Mouse (Mus musculus) liver, adult (tissue): ENCODE data around the gene Sfxn1.

ENCODE experiments used
- GATA4 ChIP-seq: IDR thresholded peaks from 2 replicates; pipeline ENCODE4 v1.6.1; 2014; ENCODE audit warnings: mild to moderate bottlenecking, low read length; ENCODE audit not compliant: insufficient replicate concordance

The Sfxn1 gene

DNA sequence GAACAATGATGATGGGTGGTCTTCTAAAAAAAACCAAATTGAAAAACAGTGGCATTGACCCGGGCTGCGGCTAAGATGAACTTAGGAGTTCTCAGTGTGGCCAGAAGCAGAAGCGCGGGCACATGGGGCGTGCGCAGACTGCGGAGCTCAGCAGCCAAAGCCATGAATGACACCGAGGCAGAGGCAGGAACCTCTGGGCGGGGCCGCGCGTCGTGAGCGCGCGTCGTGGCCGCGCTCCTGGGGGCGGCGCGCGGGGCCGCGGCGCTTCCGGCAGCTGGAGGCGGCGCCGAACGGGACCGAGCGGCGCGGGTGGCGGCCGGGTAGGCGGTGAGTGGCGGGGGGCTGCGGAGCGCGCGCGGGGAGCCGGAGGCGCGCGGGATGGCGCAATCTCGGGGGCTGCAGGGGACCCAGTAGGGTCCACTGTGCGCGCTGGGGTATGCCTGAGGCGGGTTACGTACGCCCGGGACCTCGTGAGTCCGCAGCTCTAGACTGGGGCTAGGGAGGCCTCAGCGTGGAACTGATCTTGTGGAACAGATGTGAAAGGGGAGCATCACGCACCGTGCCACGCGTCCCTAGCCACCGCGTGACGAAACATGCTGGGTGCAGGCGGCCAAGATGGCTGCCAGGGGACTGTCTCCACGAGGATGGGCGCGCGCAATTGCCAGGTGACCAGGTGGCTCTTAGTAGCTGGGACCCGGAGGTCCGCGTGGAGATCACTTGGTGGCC, at the start of gene Sfxn1:
Sfxn1 (plus strand) TSS at position 264 of the 726 bp plus-strand sequence.
- TF ChIP-seq GATA4 = no peak; the same call in 1 of the 2 replicates

- no peak for TF ChIP-seq GATA4
These were observed 48.4 kb upstream of the Sfxn1 start for GRCm38 (mm10) chr13:54023311-54023710.

- no peak for TF ChIP-seq GATA4
These were observed 44.6 kb upstream of the Sfxn1 start for GRCm38 (mm10) chr13:54027079-54027478.

- TF ChIP-seq GATA4 = no peak
These were observed 38.0 kb upstream of the Sfxn1 start for GRCm38 (mm10) chr13:54033653-54034052.

- no peak for TF ChIP-seq GATA4
These were observed 36.1 kb upstream of the Sfxn1 start for GRCm38 (mm10) chr13:54035541-54035940.

DNA sequence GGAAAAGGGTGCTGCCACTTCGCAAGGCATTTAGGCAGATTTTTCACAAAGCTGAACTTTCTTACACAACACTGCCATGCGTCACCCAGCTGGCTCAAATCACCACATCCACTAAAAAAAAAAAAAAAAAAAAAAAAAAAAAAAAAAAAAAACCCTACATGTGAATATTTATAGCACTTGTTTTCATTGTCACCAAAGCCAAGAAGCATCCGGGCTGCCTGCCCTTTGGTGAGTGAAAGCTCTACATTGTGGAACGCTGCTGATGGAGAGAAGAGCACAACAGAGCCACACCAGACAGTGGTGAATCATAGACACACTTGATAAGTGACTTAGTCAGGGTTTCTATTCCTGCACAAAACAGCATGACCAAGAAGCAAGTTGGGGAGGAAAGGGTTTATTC, 33.7 kb upstream of the Sfxn1 start:
- no peak for TF ChIP-seq GATA4

- no peak for TF ChIP-seq GATA4
These were observed 31.4 kb upstream of the Sfxn1 start for GRCm38 (mm10) chr13:54040256-54040655.

DNA sequence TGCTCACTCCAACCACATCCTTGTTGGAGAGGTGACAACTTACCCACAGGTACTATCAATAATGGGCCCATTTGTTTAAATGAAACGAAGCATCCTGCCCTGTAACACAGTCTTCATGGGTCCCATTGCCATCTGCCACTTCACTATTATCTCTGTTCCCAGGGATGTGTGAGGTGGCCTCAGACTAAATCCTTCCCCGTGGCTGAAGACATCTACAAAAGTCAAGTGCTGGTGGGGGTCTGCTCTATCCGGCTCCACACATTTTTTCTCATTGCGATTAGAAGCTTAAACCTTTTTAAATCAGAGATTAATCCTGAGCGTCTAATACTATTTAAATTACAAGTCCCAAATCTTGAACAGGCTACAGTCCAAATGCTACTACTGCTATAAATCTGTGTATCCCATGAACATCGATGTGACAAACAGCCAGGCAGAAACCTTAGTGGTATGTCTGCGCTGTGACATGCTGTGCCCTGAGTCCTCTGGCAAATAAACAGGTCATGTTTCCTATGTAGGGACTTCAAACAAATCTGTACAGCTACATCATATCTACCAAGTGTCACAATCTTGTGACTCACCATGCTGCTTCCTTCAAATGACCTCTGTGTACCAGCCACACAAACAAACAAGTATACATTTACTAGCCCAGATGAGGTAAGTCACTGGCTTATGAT, 22.9 kb upstream of the Sfxn1 start:
- no peak for TF ChIP-seq GATA4

DNA sequence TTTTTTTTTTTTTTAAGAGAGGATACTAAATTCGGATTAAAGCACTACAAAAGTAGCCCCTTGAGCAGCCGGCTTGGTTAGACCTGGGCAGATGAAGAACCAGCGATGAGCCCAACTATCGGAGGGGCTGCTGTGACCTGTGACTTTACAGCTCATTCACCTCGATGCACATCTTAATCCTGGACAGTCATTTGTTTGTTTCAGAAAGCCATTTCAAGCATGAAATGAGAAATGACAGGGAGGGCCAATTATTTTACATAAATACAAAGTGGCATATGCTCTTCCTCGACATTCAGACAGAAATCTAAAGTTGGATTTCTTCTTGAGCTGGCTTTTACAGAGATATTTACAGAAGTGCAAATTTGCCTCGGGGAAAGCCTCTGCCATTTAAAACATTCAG, 20.0 kb upstream of the Sfxn1 start:
- TF ChIP-seq GATA4 = no peak

GRCm38 (mm10) chr13:54054962-54055361, 16.7 kb upstream of the Sfxn1 start:
- TF ChIP-seq GATA4 = no peak

GRCm38 (mm10) chr13:54055448-54055861, 16.2 kb upstream of the Sfxn1 start, which contains the start of gene Drd1:
TSS of gene Drd1 (minus strand) at chr13:54055705.
- no peak for TF ChIP-seq GATA4

DNA sequence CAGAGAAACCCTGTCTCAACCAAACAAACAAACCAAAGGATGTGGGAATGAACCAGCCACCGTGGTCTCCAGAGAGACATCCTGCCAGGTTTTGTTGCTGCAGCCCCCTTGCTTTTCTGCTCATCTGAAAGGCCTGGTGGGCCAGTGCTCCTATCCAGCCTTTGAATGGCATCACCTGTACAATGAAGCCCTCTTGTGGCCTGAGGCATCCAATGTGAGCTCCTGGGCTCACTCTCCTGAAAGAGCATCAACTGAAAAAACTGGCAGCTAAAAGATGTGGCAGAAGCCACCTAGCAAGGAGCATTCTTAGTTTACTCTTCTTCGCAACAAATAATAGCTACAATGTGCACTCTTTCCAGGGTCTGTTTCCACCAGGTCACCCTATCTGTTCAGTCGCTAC, 9.6 kb upstream of the Sfxn1 start:
- no peak for TF ChIP-seq GATA4

- TF ChIP-seq GATA4 = no peak
These were observed 8.4 kb upstream of the Sfxn1 start for GRCm38 (mm10) chr13:54063292-54063691.

- peak; percentile 70; the same call in 1 of the 2 replicates for TF ChIP-seq GATA4
These were observed 5.5 kb upstream of the Sfxn1 start for GRCm38 (mm10) chr13:54066081-54066746.

- TF ChIP-seq GATA4 = no peak
These were observed 4.0 kb upstream of the Sfxn1 start for GRCm38 (mm10) chr13:54067617-54068166.

DNA sequence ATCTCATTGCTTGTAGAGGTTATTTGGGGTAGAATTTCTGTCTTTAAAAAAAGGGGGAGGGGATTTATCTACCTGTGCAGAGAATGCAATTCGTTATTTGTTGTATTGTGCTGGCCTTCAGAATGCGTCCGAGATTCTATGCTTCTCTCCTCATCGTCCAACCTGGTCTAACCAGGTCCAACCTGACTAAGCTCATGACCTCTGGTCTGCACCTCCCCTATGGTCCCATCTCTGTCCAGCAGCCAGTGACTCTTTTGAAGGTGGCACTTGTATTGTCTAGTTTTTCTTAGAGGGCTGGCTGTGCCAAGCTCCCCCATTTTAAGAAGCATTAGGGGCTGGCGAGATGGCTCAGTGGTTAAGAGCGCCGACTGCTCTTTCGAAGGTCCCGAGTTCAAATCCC, 658 bp upstream of the Sfxn1 start:
- TF ChIP-seq GATA4 = no peak
